Comparison of ENCODE assay signal across 16 mouse cellular contexts in the genomic region with DNA sequence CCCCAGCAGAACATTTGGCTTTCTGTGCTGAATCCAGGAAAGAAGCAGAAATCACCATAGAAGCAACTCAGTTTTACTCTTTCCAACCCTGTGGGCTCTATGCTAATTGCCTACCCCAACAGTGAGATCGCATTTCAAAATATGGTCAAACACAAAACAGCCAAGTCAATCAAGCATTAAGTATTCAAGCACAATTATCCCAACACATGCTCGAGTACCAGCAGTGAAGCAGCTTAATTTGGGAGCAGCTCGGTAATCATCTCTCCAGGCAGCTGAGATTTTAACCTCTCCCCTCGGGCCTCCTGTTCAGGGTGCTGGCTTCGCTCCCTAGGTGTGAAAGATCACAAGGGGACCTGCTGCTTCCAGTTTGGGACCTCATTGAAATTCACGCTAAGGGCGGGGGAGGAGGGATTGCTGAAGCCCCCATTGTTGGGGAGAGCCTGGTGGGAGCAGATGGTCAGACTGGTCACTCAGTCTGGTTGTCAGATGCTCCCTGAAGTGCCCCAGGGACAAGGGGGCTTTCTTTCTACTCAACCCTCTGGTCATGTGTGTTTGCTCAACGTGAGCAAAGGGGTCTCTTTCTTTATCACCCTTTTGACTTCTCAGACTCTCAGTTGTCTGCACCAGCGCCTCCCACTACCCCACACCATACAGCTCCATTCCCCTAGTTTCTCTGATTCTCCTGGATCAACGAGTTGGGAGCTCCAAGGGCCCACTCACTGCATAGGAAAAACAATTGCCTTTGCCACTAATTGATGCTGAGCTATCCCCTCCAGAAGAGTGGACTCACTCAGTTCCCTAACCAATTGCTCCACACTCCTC.
DNase-seq lines count a peak whose midpoint lies in the region; ATAC-seq lines count a peak whose summit lies in the region.
"Had no signal": no experiment of that assay in that cellular context is flagged by ENCODE, and none has a peak within 500 bp of the region (broad histone marks: within the 10 kb centered on the region; RNA-seq: fewer than 3 reads in every experiment).

No protein-coding gene starts in this region.

- no peak overlapping the region for H3K9ac ChIP-seq in embryonic facial prominence, embryonic 14.5 days (ENCODE audit: low read depth, low read length)
- no peak overlapping the region for H3K9ac ChIP-seq in hindbrain, embryonic 13.5 days
- H3K9ac ChIP-seq in midbrain, embryonic 15.5 days, result no peak overlapping the region
- H3K9ac ChIP-seq: embryonic facial prominence, embryonic 12.5 days; heart, embryonic 13.5 days; intestine, embryonic 15.5 days; liver, embryonic 15.5 days had no signal

- WGBS in embryonic facial prominence, embryonic 14.5 days, result 19% methylated on average over 10 of the region's 10 CpGs
- 19% methylated on average over 10 of the region's 10 CpGs for WGBS in hindbrain, embryonic 13.5 days
- 20% methylated on average over 10 of the region's 10 CpGs for WGBS in midbrain, embryonic 15.5 days

- H3K27me3 ChIP-seq in embryonic facial prominence, embryonic 14.5 days (replicated peaks; ENCODE audit: control insufficient read depth, insufficient read depth, low read length), result no peaks in the 10 kb centered on the region
- H3K27me3 ChIP-seq in hindbrain, embryonic 13.5 days, result no peaks in the 10 kb centered on the region
- H3K27me3 ChIP-seq in midbrain, embryonic 15.5 days (replicated peaks), result no peaks in the 10 kb centered on the region
- H3K27me3 ChIP-seq: embryonic facial prominence, embryonic 12.5 days; heart, embryonic 13.5 days; intestine, embryonic 15.5 days; liver, embryonic 15.5 days; Patski had no signal

- H3K9me3 ChIP-seq in embryonic facial prominence, embryonic 14.5 days (ENCODE audit: control insufficient read depth, low read length), result no peaks in the 10 kb centered on the region
- H3K9me3 ChIP-seq in hindbrain, embryonic 13.5 days, result no peaks in the 10 kb centered on the region
- H3K9me3 ChIP-seq in midbrain, embryonic 15.5 days, result no peaks in the 10 kb centered on the region
- H3K9me3 ChIP-seq: embryonic facial prominence, embryonic 12.5 days; heart, embryonic 13.5 days; intestine, embryonic 15.5 days; liver, embryonic 15.5 days had no signal

- DNase-seq in embryo, embryonic 10 days (ENCODE audit: low spot score), result peak; percentile 23
- DNase-seq in embryonic facial prominence, embryonic 14.5 days (ENCODE audit: low spot score), result peak; percentile 51
- DNase-seq in kidney, adult 11 months, result no peak
- DNase-seq in kidney, postnatal 36 days, result no peak
- no peak for DNase-seq in adrenal gland, adult 2 months
- DNase-seq: cerebellum, adult 11 months; kidney, postnatal 25 days had no signal

- H3K4me3 ChIP-seq in embryonic facial prominence, embryonic 14.5 days (ENCODE audit: low read depth, low read length), result no peak overlapping the region
- H3K4me3 ChIP-seq in hindbrain, embryonic 13.5 days, result no peak overlapping the region
- H3K4me3 ChIP-seq in midbrain, embryonic 15.5 days, result no peak overlapping the region
- H3K4me3 ChIP-seq: embryonic facial prominence, embryonic 12.5 days; heart, embryonic 13.5 days; intestine, embryonic 15.5 days; liver, embryonic 15.5 days had no signal

- peak; percentile 74 for ATAC-seq in embryonic facial prominence, embryonic 14.5 days (ENCODE audit: low read depth)
- ATAC-seq in hindbrain, embryonic 13.5 days (ENCODE audit: low FRiP score), result peak; percentile 62
- ATAC-seq in midbrain, embryonic 15.5 days (replicated peaks), result peak; percentile 49; the same call in 1 of the 2 replicates
- ATAC-seq in inflammation-experienced regulatory T-cells, adult 6 months, result no peak
- ATAC-seq: intestine, embryonic 15.5 days; Patski had no signal

- 0 out of 2 replicates have a peak, but pooled peaks cover 7% of the 10 kb centered on the region for H3K4me1 ChIP-seq in embryonic facial prominence, embryonic 14.5 days (ENCODE audit: control insufficient read depth, insufficient read depth, low read length)
- peaks cover 11% of the 10 kb centered on the region for H3K4me1 ChIP-seq in hindbrain, embryonic 13.5 days (replicated peaks)
- no peaks in the 10 kb centered on the region for H3K4me1 ChIP-seq in midbrain, embryonic 15.5 days
- H3K4me1 ChIP-seq: heart, embryonic 13.5 days; intestine, embryonic 15.5 days; liver, embryonic 15.5 days had no signal

- no peaks in the 10 kb centered on the region for H3K36me3 ChIP-seq in embryonic facial prominence, embryonic 14.5 days (ENCODE audit: control insufficient read depth, insufficient read depth, low read length)
- no peaks in the 10 kb centered on the region for H3K36me3 ChIP-seq in hindbrain, embryonic 13.5 days
- no peaks in the 10 kb centered on the region for H3K36me3 ChIP-seq in midbrain, embryonic 15.5 days (replicated peaks)
- H3K36me3 ChIP-seq: embryonic facial prominence, embryonic 12.5 days; heart, embryonic 13.5 days; intestine, embryonic 15.5 days; liver, embryonic 15.5 days had no signal

- H3K27ac ChIP-seq in embryonic facial prominence, embryonic 14.5 days (replicated peaks; ENCODE audit: low read depth, low read length), result no peak overlapping the region
- H3K27ac ChIP-seq in hindbrain, embryonic 13.5 days, result no peak overlapping the region
- H3K27ac ChIP-seq in midbrain, embryonic 15.5 days, result no peak overlapping the region
- H3K27ac ChIP-seq: embryonic facial prominence, embryonic 12.5 days; heart, embryonic 13.5 days; intestine, embryonic 15.5 days; liver, embryonic 15.5 days; macrophage had no signal

- no peak overlapping the region for H3K4me2 ChIP-seq in embryonic facial prominence, embryonic 14.5 days (ENCODE audit: low read depth, low read length)
- no peak overlapping the region for H3K4me2 ChIP-seq in hindbrain, embryonic 13.5 days
- H3K4me2 ChIP-seq in midbrain, embryonic 15.5 days, result no peak overlapping the region
- H3K4me2 ChIP-seq: embryonic facial prominence, embryonic 12.5 days; heart, embryonic 13.5 days; intestine, embryonic 15.5 days; liver, embryonic 15.5 days had no signal

Comparison
In these comparisons a context has a peak if more than half of its experiments do, and no peak if none do; other contexts are left out.
1. DNase-seq: peak in embryo, embryonic 10 days (single experiment) and embryonic facial prominence, embryonic 14.5 days (single experiment); none in kidney, adult 11 months (single experiment), kidney, postnatal 36 days (0 of 2) and adrenal gland, adult 2 months (single experiment).